30 mouse cellular contexts compared by ENCODE assay signal in genomic region chr1:84777455-84777854, GRCm38 (mm10).
"Had no signal": no experiment of that assay in that cellular context is flagged by ENCODE, and none has a peak within 500 bp of the region (broad histone marks: within the 10 kb centered on the region; RNA-seq: fewer than 3 reads in every experiment).

No protein-coding gene starts in this region.

- H3K27ac ChIP-seq: limb, embryonic 10.5 days; limb, embryonic 12.5 days; limb, embryonic 13.5 days; limb, embryonic 15.5 days; liver, embryonic 12.5 days; liver, embryonic 13.5 days; liver, embryonic 14.5 days; liver, embryonic 15.5 days; lung, embryonic 15.5 days; macrophage; midbrain, embryonic 10.5 days; midbrain, embryonic 12.5 days; midbrain, embryonic 13.5 days; midbrain, embryonic 15.5 days; neural tube, embryonic 12.5 days had no signal

- DNase-seq: left cerebral cortex, postnatal 4 days; liver; liver, embryonic 13.5 days; liver, postnatal 0 days; lung, adult 18-20 months; lung, adult 2 months; lung, embryonic 14.5 days; lung, postnatal 10 days; lung, postnatal 14 days; lung, postnatal 36 days; lung, postnatal 4 days; midbrain, embryonic 14.5 days had no signal

- ATAC-seq: liver, embryonic 12.5 days; liver, postnatal 0 days; lung, postnatal 0 days; midbrain, embryonic 13.5 days; midbrain, embryonic 15.5 days; midbrain, embryonic 16.5 days had no signal

- H3K4me3 ChIP-seq: limb, embryonic 10.5 days; limb, embryonic 12.5 days; limb, embryonic 13.5 days; limb, embryonic 15.5 days; liver, embryonic 12.5 days; liver, embryonic 13.5 days; liver, embryonic 15.5 days; lung, embryonic 15.5 days; megakaryocyte, embryonic 14.5 days; midbrain, embryonic 10.5 days; midbrain, embryonic 12.5 days; midbrain, embryonic 13.5 days; midbrain, embryonic 15.5 days; myocyte; neural tube, embryonic 12.5 days had no signal
